In the genomic region with DNA sequence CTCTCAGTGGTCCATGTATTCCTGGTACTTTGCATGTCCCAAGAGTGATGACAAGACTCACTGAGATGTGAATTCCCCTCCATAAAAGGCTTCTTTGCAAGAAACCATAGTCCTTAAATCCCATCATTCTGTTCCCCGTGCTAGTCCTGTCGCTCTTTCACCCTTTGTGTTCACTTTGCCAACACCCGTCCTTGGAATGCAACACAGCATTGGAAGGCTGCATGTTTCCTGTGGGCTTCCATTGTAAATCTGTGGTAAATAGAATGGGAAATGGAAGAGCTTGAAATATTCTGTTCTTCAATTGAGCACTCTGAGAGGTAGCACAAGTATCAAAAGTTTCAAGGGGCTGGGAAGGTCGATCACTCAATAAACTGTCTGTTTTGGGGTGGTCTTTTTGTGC, we compare ENCODE assay signal across 16 mouse cellular contexts.
"Had no signal": no experiment of that assay in that cellular context is flagged by ENCODE, and none has a peak within 500 bp of the region (broad histone marks: within the 10 kb centered on the region; RNA-seq: fewer than 3 reads in every experiment).

No protein-coding gene starts in this region.

- H3K27me3 ChIP-seq: neural tube, embryonic 13.5 days; neural tube, embryonic 15.5 days; stomach, embryonic 15.5 days had no signal

- H3K9ac ChIP-seq: neural tube, embryonic 13.5 days; neural tube, embryonic 15.5 days; stomach, embryonic 15.5 days had no signal

- H3K4me1 ChIP-seq: stomach, embryonic 15.5 days had no signal

- H3K4me3 ChIP-seq: neural tube, embryonic 13.5 days; neural tube, embryonic 15.5 days; stomach, embryonic 15.5 days had no signal

- H3K27ac ChIP-seq: neural tube, embryonic 13.5 days; neural tube, embryonic 15.5 days; stomach, embryonic 15.5 days; stomach, postnatal 0 days had no signal

- H3K9me3 ChIP-seq: neural tube, embryonic 13.5 days; neural tube, embryonic 15.5 days; stomach, embryonic 15.5 days had no signal

- H3K36me3 ChIP-seq: neural tube, embryonic 13.5 days; neural tube, embryonic 15.5 days; stomach, embryonic 15.5 days had no signal

- H3K4me2 ChIP-seq: neural tube, embryonic 13.5 days; neural tube, embryonic 15.5 days; stomach, embryonic 15.5 days had no signal

- DNase-seq: retina, postnatal 1 day; right cerebral cortex, adult 18-20 months; right cerebral cortex, postnatal 14 days; right cerebral cortex, postnatal 25 days; right cerebral cortex, postnatal 4 days; spleen, adult 18-20 months; thymus, adult 18-20 months; thymus, adult 2 months; thymus, postnatal 14 days; thymus, postnatal 25 days; thymus, postnatal 36 days; thymus, postnatal 4 days had no signal
